Mouse (Mus musculus): Measurements from ENCODE around the gene Slc25a35. TPM values are rescaled to one million over a fixed set of nuclear protein-coding genes. Genes with fewer than 3 reads are reported as not detected.
"Not testable (repeated sequence)": the region's sequence is repeated elsewhere in the genome, so short reads cannot be mapped to it uniquely, and the experiment has no call there.

Slc25a35 gene
- total RNA-seq, 2 experiments from 2014 or later: 1.1 to 2.0 TPM

GRCm38 (mm10) chr11:68957971-68958370, 10.0 kb upstream of the Slc25a35 start:
- no peak for DNase-seq
- intact Hi-C loops (cut with DNase I): no loop called here

- intact Hi-C loops (cut with DNase I): no loop called here
- no peak for DNase-seq
Measured at GRCm38 (mm10) chr11:68961596-68961995, 6.3 kb upstream of the Slc25a35 start.

GRCm38 (mm10) chr11:68962159-68962558, 5.8 kb upstream of the Slc25a35 start:
- DNase-seq; intact Hi-C loops (cut with DNase I): not testable (repeated sequence)

- no peak for DNase-seq
- intact Hi-C loops (cut with DNase I): no loop called here
Measured at GRCm38 (mm10) chr11:68963405-68963804, 4.5 kb upstream of the Slc25a35 start.

GRCm38 (mm10) chr11:68965050-68965449, 2.9 kb upstream of the Slc25a35 start:
- no peak for DNase-seq
- intact Hi-C loops (cut with DNase I): no loop called here

GRCm38 (mm10) chr11:68965845-68966244, 2.1 kb upstream of the Slc25a35 start:
- peak; percentile 64 for DNase-seq
- intact Hi-C loops (cut with DNase I): no loop called here

GRCm38 (mm10) chr11:68966554-68966953, 1.4 kb upstream of the Slc25a35 start:
- no peak for DNase-seq
- intact Hi-C loops (cut with DNase I): no loop called here

- intact Hi-C loops (cut with DNase I): no loop called here
- no peak for DNase-seq
Measured at GRCm38 (mm10) chr11:68968752-68969151, 821 bp downstream of the Slc25a35 start.

GRCm38 (mm10) chr11:68970232-68970631, 2.3 kb downstream of the Slc25a35 start:
- intact Hi-C loops (cut with DNase I): no loop called here
- DNase-seq: no peak

GRCm38 (mm10) chr11:68973250-68974058, 5.5 kb downstream of the Slc25a35 start:
- DNase-seq: peak; percentile 88
- intact Hi-C loops (cut with DNase I): not testable (repeated sequence)

- intact Hi-C loops (cut with DNase I): no loop called here
- DNase-seq: no peak
Measured at GRCm38 (mm10) chr11:68974059-68974450, 6.1 kb downstream of the Slc25a35 start.

- DNase-seq: no peak
- intact Hi-C loops (cut with DNase I): no loop called here
Measured at GRCm38 (mm10) chr11:68975085-68975484, 7.2 kb downstream of the Slc25a35 start, which contains the start of gene Rangrf. Gene Rangrf, minus strand, starts transcription at chr11:68975185.

GRCm38 (mm10) chr11:68975601-68976000, 7.7 kb downstream of the Slc25a35 start:
- no peak for DNase-seq
- intact Hi-C loops (cut with DNase I): no loop called here

- no peak for DNase-seq
Measured at GRCm38 (mm10) chr11:68979320-68979733, 11.4 kb downstream of the Slc25a35 start.

GRCm38 (mm10) chr11:68980919-68981318, 13.0 kb downstream of the Slc25a35 start:
- intact Hi-C loops (cut with DNase I): loop anchor here (5.0 kb wide), 1 partner anchor 79 kb away; the partner anchor contains the start of gene Rpl26
- DNase-seq: no peak

More at GRCm38 (mm10) chr11:68979320-68979733, 11.4 kb downstream of the Slc25a35 start:
- intact Hi-C loops (cut with DNase I): no loop called here

- intact Hi-C loops (cut with DNase I): loop anchor here (5.0 kb wide), 1 partner anchor 81 kb away; the partner anchor contains the start of gene Rpl26
- peak; percentile 83 for DNase-seq
Measured at GRCm38 (mm10) chr11:68982639-68983369, 14.9 kb downstream of the Slc25a35 start.

- intact Hi-C loops (cut with DNase I): no loop called here
- peak; percentile 33 for DNase-seq
Measured at GRCm38 (mm10) chr11:68987365-68987882, 19.5 kb downstream of the Slc25a35 start.

GRCm38 (mm10) chr11:68988341-68988740, 20.4 kb downstream of the Slc25a35 start:
- DNase-seq: peak; percentile 45
- intact Hi-C loops (cut with DNase I): no loop called here

- intact Hi-C loops (cut with DNase I): no loop called here
Measured at GRCm38 (mm10) chr11:68993122-68993521, 25.2 kb downstream of the Slc25a35 start.

GRCm38 (mm10) chr11:68994377-68994776, 26.4 kb downstream of the Slc25a35 start:
- intact Hi-C loops (cut with DNase I): no loop called here
- no peak for DNase-seq

More at GRCm38 (mm10) chr11:68993122-68993521, 25.2 kb downstream of the Slc25a35 start:
- peak; percentile 78 for DNase-seq

GRCm38 (mm10) chr11:68997080-68997479, 29.1 kb downstream of the Slc25a35 start:
- DNase-seq: no peak
- intact Hi-C loops (cut with DNase I): no loop called here
